Comparison of ENCODE assay signal across 14 mouse cellular contexts in genomic region chr16:23632681-23633080, GRCm38 (mm10).
DNase-seq lines count a peak whose midpoint lies in the region; TF ChIP-seq lines count a peak whose summit lies in the region.
"Had no signal": no experiment of that assay in that cellular context is flagged by ENCODE, and none has a peak within 500 bp of the region (broad histone marks: within the 10 kb centered on the region; RNA-seq: fewer than 3 reads in every experiment).

No protein-coding gene starts in this region.

- TF ChIP-seq CTCF in heart, adult 2 months (IDR thresholded peaks at IDR 0.05): peak; percentile 59
- peak; percentile 27; the same call in 1 of the 2 replicates for TF ChIP-seq CTCF in lung, adult 2 months (IDR thresholded peaks at IDR 0.05; ENCODE audit: insufficient read depth, low read length)
- 0 out of 6 replicates have a peak, but pooled peaks of 1 of the 3 experiments have one; percentile 15 for TF ChIP-seq CTCF in MEL (IDR thresholded peaks at IDR 0.05 in 2 of 3, conservative IDR thresholded peaks at IDR 0.05 in 1 of 3; ENCODE audit: control insufficient read depth in 1 of 3, insufficient read depth in 1 of 3, low read depth in 2 of 3, low read length in 3 of 3, poor library complexity in 1 of 3, severe bottlenecking in 1 of 3)

- no peak overlapping the region for H3K9ac ChIP-seq in heart, adult 2 months (ENCODE audit: low read depth, low read length)
- H3K9ac ChIP-seq in MEL (ENCODE audit: control insufficient read depth, low read depth, low read length, poor library complexity, severe bottlenecking): no peak overlapping the region
- H3K9ac ChIP-seq: limb, embryonic 12.5 days had no signal

- TF ChIP-seq POLR2A in heart, adult 2 months (IDR thresholded peaks at IDR 0.05; ENCODE audit: insufficient read depth, low read depth, low read length): no peak
- no peak for TF ChIP-seq POLR2A in lung, adult 2 months (IDR thresholded peaks at IDR 0.05; ENCODE audit: borderline replicate concordance, extremely low read depth, low read depth, low read length)
- no peak for TF ChIP-seq POLR2A in MEL (IDR thresholded peaks at IDR 0.05; ENCODE audit: control insufficient read depth in 1 of 2, insufficient read depth in 1 of 2, low read depth in 1 of 2, low read length in 2 of 2, poor library complexity in 1 of 2)

- DNase-seq in heart, adult 2 months: no peak
- DNase-seq in heart, postnatal 25 days (ENCODE audit: low spot score): no peak
- no peak for DNase-seq in lung, adult 2 months
- no peak for DNase-seq in lung, postnatal 10 days
- peak; percentile 5 for DNase-seq in MEL (ENCODE audit: low read depth, low spot score)
- DNase-seq in splenic B cell, adult 2 months (ENCODE audit: low read depth, low spot score): peak; percentile 31
- no peak for DNase-seq in yolk sac, embryonic 10.5 days (ENCODE audit: low spot score)
- no peak for DNase-seq in gastrocnemius, postnatal 14 days
- DNase-seq: cerebellum, postnatal 36 days; gastrocnemius, postnatal 25 days; kidney, postnatal 10 days; right cerebral cortex, postnatal 4 days had no signal

- H3K9me3 ChIP-seq in MEL (replicated peaks; ENCODE audit: insufficient read depth, low read length): no peaks in the 10 kb centered on the region
- H3K9me3 ChIP-seq: midbrain, embryonic 10.5 days had no signal

- intact Hi-C loops in heart, adult 2 months (cut with DNase I): no loop called here
- intact Hi-C loops in heart, postnatal 25 days (cut with DNase I): loop anchor here (5.0 kb wide), 1 partner anchor 80 kb away; no protein-coding TSS in a partner anchor
- intact Hi-C loops in gastrocnemius, postnatal 14 days (cut with DNase I; ENCODE audit: low total_unique reads): no loop called here

- no peak overlapping the region for H3K27ac ChIP-seq in heart, adult 2 months
- H3K27ac ChIP-seq in MEL (ENCODE audit: control insufficient read depth, low read depth, low read length): no peak overlapping the region
- H3K27ac ChIP-seq: limb, embryonic 12.5 days; midbrain, embryonic 10.5 days had no signal

- H3K36me3 ChIP-seq in heart, adult 2 months (ENCODE audit: control insufficient read depth, insufficient read depth, low read length): no peaks in the 10 kb centered on the region
- H3K36me3 ChIP-seq in MEL (ENCODE audit: control insufficient read depth in 1 of 2, insufficient read depth in 2 of 2, low read length in 2 of 2): no peaks in the 10 kb centered on the region
- H3K36me3 ChIP-seq in splenic B cell, adult 2 months (ENCODE audit: control insufficient read depth, insufficient read depth, low read length, poor library complexity, severe bottlenecking): no peaks in the 10 kb centered on the region
- H3K36me3 ChIP-seq: limb, embryonic 12.5 days; midbrain, embryonic 10.5 days had no signal

- H3K4me3 ChIP-seq in heart, adult 2 months: no peak overlapping the region
- H3K4me3 ChIP-seq in lung, adult 2 months (replicated peaks; ENCODE audit: extremely low read depth, low read depth, low read length): no peak overlapping the region
- H3K4me3 ChIP-seq in MEL (ENCODE audit: control insufficient read depth in 1 of 2, insufficient read depth in 1 of 2, low read depth in 2 of 2, low read length in 2 of 2): no peak overlapping the region
- H3K4me3 ChIP-seq: limb, embryonic 12.5 days; midbrain, embryonic 10.5 days had no signal

- H3K79me2 ChIP-seq in heart, adult 2 months (replicated peaks; ENCODE audit: control insufficient read depth, insufficient read depth, low read length): no peaks in the 10 kb centered on the region
- H3K79me2 ChIP-seq in MEL (ENCODE audit: control insufficient read depth, insufficient read depth, low read length, poor library complexity): no peaks in the 10 kb centered on the region

- no peaks in the 10 kb centered on the region for H3K4me1 ChIP-seq in heart, adult 2 months (ENCODE audit: control insufficient read depth, insufficient read depth, low read length)
- no peaks in the 10 kb centered on the region for H3K4me1 ChIP-seq in lung, adult 2 months (ENCODE audit: control insufficient read depth, insufficient read depth, low read length)
- no peaks in the 10 kb centered on the region for H3K4me1 ChIP-seq in MEL (ENCODE audit: control insufficient read depth in 1 of 2, insufficient read depth in 2 of 2, low read length in 2 of 2)
- H3K4me1 ChIP-seq: limb, embryonic 12.5 days; midbrain, embryonic 10.5 days had no signal

- no peak for TF ChIP-seq EP300 in heart, adult 2 months (IDR thresholded peaks at IDR 0.05; ENCODE audit: insufficient read depth, low read depth, low read length)
- no peak for TF ChIP-seq EP300 in MEL (IDR thresholded peaks at IDR 0.05; ENCODE audit: low read depth in 1 of 2, low read length in 2 of 2)

- H3K27me3 ChIP-seq in heart, adult 2 months (ENCODE audit: control insufficient read depth, insufficient read depth, low read length): no peaks in the 10 kb centered on the region
- no peaks in the 10 kb centered on the region for H3K27me3 ChIP-seq in MEL (ENCODE audit: control insufficient read depth in 1 of 2, insufficient read depth in 2 of 2, low read length in 2 of 2)
- no peaks in the 10 kb centered on the region; the same call in 1 of the 2 replicates for H3K27me3 ChIP-seq in splenic B cell, adult 2 months (ENCODE audit: control insufficient read depth, insufficient read depth, low read length, poor library complexity, severe bottlenecking)
- H3K27me3 ChIP-seq: limb, embryonic 12.5 days had no signal

- peak; percentile 0; the same call in 1 of the 2 replicates for TF ChIP-seq RAD21 in MEL (IDR thresholded peaks at IDR 0.05; ENCODE audit: low read depth, low read length)

- 80% methylated on average over 2 of the region's 2 CpGs for WGBS in heart, adult 2 months
- WGBS in lung, adult 2 months: 74% methylated on average over 2 of the region's 2 CpGs

TF ChIP-seq in MEL, 35 proteins besides CTCF, POLR2A, EP300 and RAD21:
- no peak for TF ChIP-seq NELFE (IDR thresholded peaks at IDR 0.05; ENCODE audit: low read depth, low read length)
- TF ChIP-seq ZC3H11A (IDR thresholded peaks at IDR 0.05; ENCODE audit: low read depth, low read length): no peak
- TF ChIP-seq ETS1 (IDR thresholded peaks at IDR 0.05; ENCODE audit: low read depth, low read length): no peak
- no peak for TF ChIP-seq TAL1 (IDR thresholded peaks at IDR 0.05; ENCODE audit: low read length)
- no peak for TF ChIP-seq ZNF384 (IDR thresholded peaks at IDR 0.05; ENCODE audit: low read depth, low read length)
- no peak for TF ChIP-seq MAZ (IDR thresholded peaks at IDR 0.05; ENCODE audit: low read depth, low read length)
- no peak for TF ChIP-seq MAX (IDR thresholded peaks at IDR 0.05; ENCODE audit: low read length)
- no peak for TF ChIP-seq KAT2A (conservative IDR thresholded peaks at IDR 0.05; ENCODE audit: low read depth, low read length)
- TF ChIP-seq CHD1 (IDR thresholded peaks at IDR 0.05; ENCODE audit: low read depth, low read length): no peak
- TF ChIP-seq HCFC1 (IDR thresholded peaks at IDR 0.05; ENCODE audit: low read depth, low read length): no peak

Comparison
In these comparisons a context has a peak if more than half of its experiments do, and no peak if none do; other contexts are left out.
1. DNase-seq: peak in MEL (single experiment) and splenic B cell, adult 2 months (single experiment); none in heart, adult 2 months (0 of 2), heart, postnatal 25 days (single experiment), lung, adult 2 months (single experiment), lung, postnatal 10 days (single experiment), yolk sac, embryonic 10.5 days (single experiment) and gastrocnemius, postnatal 14 days (single experiment).